Mouse (Mus musculus) left cerebral cortex, adult 2 months (tissue): ENCODE data around the gene Neurog3. TPM values are rescaled to one million over a fixed set of nuclear protein-coding genes. Genes with fewer than 3 reads are reported as not detected.
A peak's percentile ranks its signal among the peaks of the same experiment; 100 is the strongest.

ENCODE experiments used
- DNase-seq, 2 experiments: peaks; one replicate each; pipeline ENCODE4 v3.0.0; 2021 to 2022; ENCODE audit warnings: low spot score in 2 of 2, mixed read lengths in 1 of 2; ENCODE audit errors: extremely low spot score in 1 of 2
- H3K27ac ChIP-seq: fragments of 200-600 bp; 2 replicates; pipeline ENCODE4 v1.8.1; 2022
- H3K4me3 ChIP-seq: fragments of 200-600 bp; 2 replicates; pipeline ENCODE4 v1.8.1; 2022
- CTCF ChIP-seq: fragments of 200-600 bp; IDR thresholded peaks from 2 replicates; pipeline ENCODE4 v1.8.1; 2022; ENCODE audit warnings: antibody characterized with exemption, mild to moderate bottlenecking, moderate library complexity
- intact Hi-C: fragments of 180-260 bp; cut with DNase I; formaldehyde crosslinking; loops from one replicate; pipeline ENCODE4 v1.15.1; 2025
- total RNA-seq, 2 experiments: library from RNA; stranded (reverse); gene quantifications; 2 replicates each; pipeline ENCODE4 v1.2.3; 2021

Gene Neurog3
- total RNA-seq, 2 experiments from 2014 or later = not detected

GRCm38 (mm10) chr10:62145957-62146356 lies 13.1 kb downstream of the Neurog3 start:
- TF ChIP-seq CTCF = no peak
- no peak overlapping the region for H3K27ac ChIP-seq
- intact Hi-C loops = no loop called here
- no peak for DNase-seq
- H3K4me3 ChIP-seq = no peak overlapping the region

DNA sequence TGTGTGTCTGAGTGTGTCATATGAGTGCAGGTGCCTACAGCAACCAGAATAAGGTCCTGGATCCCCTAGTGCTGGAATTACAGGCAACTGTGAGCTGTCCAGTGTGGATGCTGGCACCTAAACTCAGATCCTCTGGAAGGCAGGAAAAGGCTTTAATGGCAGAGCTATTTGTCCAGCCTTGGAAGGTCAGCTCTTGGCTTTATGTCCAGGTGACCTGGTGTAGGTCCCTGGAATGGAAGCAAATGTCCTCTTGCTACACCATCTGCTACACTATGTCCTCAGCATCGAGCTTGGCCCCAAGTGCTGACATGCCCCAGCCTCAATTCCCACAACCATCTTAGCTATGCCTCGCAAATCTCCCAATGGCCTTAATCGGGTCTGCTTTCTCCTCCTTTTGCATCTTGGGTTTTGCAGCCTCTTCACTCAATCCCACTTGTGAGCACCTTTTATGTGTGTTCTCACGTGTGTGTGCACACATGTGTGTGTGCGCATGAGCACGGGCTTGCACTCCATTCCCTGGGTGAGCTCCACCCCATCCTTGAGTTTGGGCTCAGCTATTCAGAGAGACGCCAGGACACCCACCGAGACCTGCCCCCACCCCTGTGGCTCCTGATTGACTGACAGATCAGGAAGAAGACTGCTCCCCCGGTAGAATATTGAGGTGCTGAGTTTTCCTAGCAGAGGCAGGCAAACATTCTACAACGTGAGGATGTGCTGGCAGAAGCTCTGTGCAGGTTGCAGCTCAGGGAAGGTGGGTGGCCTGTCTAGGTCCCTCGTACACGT lies 14.8 kb downstream of the Neurog3 start:
- no peak for TF ChIP-seq CTCF
- Histone ChIP-seq H3K4me3 (no peak overlapping the region), H3K27ac (no peak overlapping the region)
- DNase-seq = no peak
- intact Hi-C loops = no loop called here

- no peak for TF ChIP-seq CTCF
- H3K27ac ChIP-seq = no peak overlapping the region
- no peak overlapping the region for H3K4me3 ChIP-seq
- DNase-seq = no peak
- intact Hi-C loops = no loop called here
Observed at GRCm38 (mm10) chr10:62149929-62150328, 17.0 kb downstream of the Neurog3 start.

DNA sequence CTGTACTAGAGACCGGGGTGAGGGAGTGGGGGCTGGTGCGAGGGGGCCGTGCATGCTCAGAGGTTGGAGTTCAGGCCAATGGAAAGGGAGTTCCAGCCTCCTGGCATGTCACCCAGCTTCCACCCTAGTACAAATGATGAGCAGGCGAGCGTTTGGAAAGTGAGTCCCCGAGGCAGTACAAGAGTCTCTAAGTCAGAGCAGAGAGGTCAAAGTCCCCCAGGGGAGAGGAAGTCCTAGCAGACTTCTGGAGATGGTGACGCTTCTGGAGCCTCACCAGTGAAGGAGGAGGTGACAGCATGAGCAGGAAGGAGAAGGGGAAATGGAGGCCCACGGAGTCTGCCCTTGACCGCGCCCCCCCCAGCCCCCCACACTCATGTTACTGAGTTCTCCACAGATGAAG lies 29.5 kb downstream of the Neurog3 start:
- Histone ChIP-seq H3K27ac (no peak overlapping the region), H3K4me3 (no peak overlapping the region)
- no peak for TF ChIP-seq CTCF
- DNase-seq = no peak
- intact Hi-C loops = no loop called here

DNA sequence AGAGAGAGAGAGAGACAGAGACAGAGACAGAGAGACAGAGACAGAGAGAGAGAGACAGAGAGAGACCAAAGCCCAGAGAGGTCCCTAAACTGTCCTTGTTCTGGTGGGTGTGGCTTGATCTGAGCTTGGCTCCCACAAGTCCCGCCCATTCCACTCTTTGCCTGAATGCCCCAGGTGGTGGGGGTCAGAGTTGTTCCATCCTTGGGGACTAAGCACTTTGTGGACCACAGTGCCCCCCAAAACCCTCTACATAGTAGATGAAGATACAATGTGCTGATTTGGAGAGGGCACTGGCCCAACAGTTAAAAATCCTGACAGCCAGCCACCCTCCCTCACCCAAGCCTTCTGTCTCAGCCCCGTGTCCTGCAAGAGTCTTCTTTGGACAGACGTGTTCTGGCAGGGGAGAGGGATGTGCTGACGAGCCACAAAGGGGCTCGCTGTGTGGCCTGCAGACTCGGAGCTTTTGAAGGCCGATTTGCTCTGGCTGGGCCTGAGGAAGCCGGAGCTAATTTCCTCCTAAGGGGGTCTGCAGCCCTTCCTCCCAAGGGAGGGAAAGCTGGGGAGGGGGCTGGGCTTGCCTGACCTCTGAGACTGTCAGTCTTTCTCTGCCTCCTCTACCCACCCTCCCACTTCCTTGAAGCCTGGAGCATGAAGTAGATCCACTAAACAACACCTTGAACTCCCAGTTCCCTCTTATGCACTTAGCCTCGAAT lies 40.1 kb downstream of the Neurog3 start:
- TF ChIP-seq CTCF = no peak
- intact Hi-C loops = no loop called here
- DNase-seq = no peak
- Histone ChIP-seq H3K4me3 (no peak overlapping the region), H3K27ac (no peak overlapping the region)

DNA sequence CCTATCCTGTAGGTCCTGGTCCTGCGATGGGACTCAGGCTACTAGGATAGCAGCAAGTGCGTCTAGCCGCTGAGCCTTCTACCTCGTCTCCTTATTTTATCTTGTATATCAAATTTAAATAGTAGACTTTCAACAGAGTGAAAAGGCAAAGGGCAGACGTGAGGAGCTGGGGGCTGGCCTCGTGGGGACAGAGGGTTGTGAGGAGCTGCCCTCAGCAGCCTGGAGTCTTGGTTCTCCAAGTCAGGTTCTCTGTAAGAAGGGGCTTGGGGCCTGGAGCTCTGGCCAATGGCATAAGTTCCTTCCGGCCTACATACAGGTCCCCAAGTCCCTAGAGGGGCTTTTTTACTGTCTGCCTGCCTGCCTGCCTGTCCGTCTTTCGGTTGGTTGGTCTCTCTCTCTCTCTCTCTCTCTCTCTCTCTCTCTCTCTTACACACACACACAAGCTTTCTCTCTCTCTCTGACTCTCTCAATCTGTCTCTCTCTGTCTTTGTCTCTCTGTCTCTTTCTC lies 41.1 kb downstream of the Neurog3 start:
- H3K4me3 ChIP-seq = no peak overlapping the region
- TF ChIP-seq CTCF = no peak
- no peak overlapping the region for H3K27ac ChIP-seq
- DNase-seq = no peak
- intact Hi-C loops = no loop called here

- Histone ChIP-seq H3K27ac (no peak overlapping the region), H3K4me3 (no peak overlapping the region)
- intact Hi-C loops = no loop called here
- no peak for TF ChIP-seq CTCF
- no peak for DNase-seq
Observed at GRCm38 (mm10) chr10:62174533-62175313, 41.8 kb downstream of the Neurog3 start.

- DNase-seq = no peak
- Histone ChIP-seq H3K4me3 (no peak overlapping the region), H3K27ac (no peak overlapping the region)
- intact Hi-C loops = loop anchor here (5.0 kb wide), 1 partner anchor 303 kb away; no protein-coding TSS in a partner anchor
- TF ChIP-seq CTCF = no peak
Observed at GRCm38 (mm10) chr10:62179944-62180343, 47.1 kb downstream of the Neurog3 start.

GRCm38 (mm10) chr10:62181701-62182100 lies 48.8 kb downstream of the Neurog3 start:
- intact Hi-C loops = loop anchor here (2.0 to 5.0 kb wide), 3 partner anchors 201 to 343 kb away; no protein-coding TSS in a partner anchor
- no peak; the same call in 1 of the 2 replicates for TF ChIP-seq CTCF
- no peak overlapping the region for H3K4me3 ChIP-seq
- DNase-seq = no peak
- H3K27ac ChIP-seq = no peak overlapping the region

DNA sequence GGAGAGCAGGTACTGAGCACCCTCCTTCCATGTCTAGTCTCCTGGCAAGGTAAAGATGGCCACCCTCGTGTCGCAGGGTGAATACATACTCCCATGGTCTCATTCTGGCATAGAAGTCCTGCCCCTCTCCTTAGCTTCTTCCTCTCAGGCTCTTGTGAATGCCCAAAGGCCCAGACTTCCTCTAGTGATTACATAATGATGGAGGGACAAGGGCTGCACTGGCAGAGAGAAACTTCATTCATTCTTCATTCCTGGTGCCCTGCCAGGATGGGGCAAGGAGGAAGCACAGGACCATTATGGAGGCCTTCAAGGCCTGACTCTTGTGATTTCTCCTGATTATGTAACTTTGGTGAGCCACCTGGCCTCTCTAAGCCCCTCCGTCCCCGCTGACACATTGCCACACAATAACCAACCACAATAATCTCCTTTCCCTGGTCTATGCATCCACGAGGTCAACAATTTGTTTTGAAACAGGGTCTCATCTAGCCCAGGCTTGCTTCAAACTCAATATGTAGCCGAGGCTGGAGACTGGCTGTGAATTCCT lies 49.7 kb downstream of the Neurog3 start:
- DNase-seq = no peak
- Histone ChIP-seq H3K27ac (no peak overlapping the region), H3K4me3 (no peak overlapping the region)
- intact Hi-C loops = loop anchor here (1.0 to 5.0 kb wide), 5 partner anchors 77 to 344 kb away; no protein-coding TSS in a partner anchor
- no peak for TF ChIP-seq CTCF

GRCm38 (mm10) chr10:62183053-62183452 lies 50.2 kb downstream of the Neurog3 start:
- intact Hi-C loops = loop anchor here (1.0 to 5.0 kb wide), 5 partner anchors 78 to 344 kb away; no protein-coding TSS in a partner anchor
- Histone ChIP-seq H3K4me3 (no peak overlapping the region), H3K27ac (no peak overlapping the region)
- no peak; the same call in none of the 2 replicates for TF ChIP-seq CTCF
- peak; percentile 94 to 98 for DNase-seq

Other genes starting within 250 kb of the Neurog3 start
- gene Col13a1, start 154.0 kb upstream of the Neurog3 start, total RNA-seq = 1 to 10 TPM; 1.4 to 1.5 TPM
- 10 to 100 TPM; 50.1 to 58.3 TPM for gene Fam241b, start 10.8 kb downstream of the Neurog3 start, total RNA-seq
- gene Tspan15, start 98.2 kb downstream of the Neurog3 start, total RNA-seq = 10 to 100 TPM in 1 of 2 experiments, 1 to 10 TPM in 1; 8.5 to 10.4 TPM
- under 1 TPM in 1 of 2 experiments, not detected in 1; 0.34 TPM for gene Tacr2, start 119.3 kb downstream of the Neurog3 start, total RNA-seq
- gene Hk1, start 246.8 kb downstream of the Neurog3 start, total RNA-seq = 100 to 1,000 TPM; 298 to 310 TPM